Mouse (Mus musculus) midbrain, embryonic 16.5 days (tissue): ENCODE measurements around the gene Tmprss5. TPM values are rescaled to one million over a fixed set of nuclear protein-coding genes. Genes with fewer than 3 reads are reported as not detected.

ENCODE experiments used
- ATAC-seq: fragments of 200-750 bp; cut with Nextera tagmentation; 2 replicates; pipeline ENCODE4 v1.8.0; 2017; ENCODE audit warnings: moderate TSS enrichment
- H3K27ac ChIP-seq: fragments of 300-500 bp; sonication (generic); 2 replicates; pipeline ENCODE4 v1.5.1; 2014; ENCODE audit warnings: mild to moderate bottlenecking, low read length, mixed read lengths
- H3K27me3 ChIP-seq: fragments of 300-500 bp; sonication (generic); 2 replicates; pipeline ENCODE4 v1.6.1; 2014; ENCODE audit warnings: low read depth, low read length, mixed read lengths; ENCODE audit not compliant: control insufficient read depth, insufficient read depth
- H3K36me3 ChIP-seq: fragments of 300-500 bp; sonication (generic); 2 replicates; pipeline ENCODE4 v1.6.1; 2014; ENCODE audit warnings: mild to moderate bottlenecking, low read length, moderate library complexity, mixed read lengths; ENCODE audit not compliant: control insufficient read depth, insufficient read depth
- H3K4me1 ChIP-seq: fragments of 300-500 bp; sonication (generic); 2 replicates; pipeline ENCODE4 v1.6.1; 2014; ENCODE audit warnings: mild to moderate bottlenecking, low read length, mixed read lengths; ENCODE audit not compliant: control insufficient read depth, insufficient read depth
- H3K4me2 ChIP-seq: fragments of 300-500 bp; sonication (generic); 2 replicates; pipeline ENCODE4 v1.6.1; 2014; ENCODE audit warnings: mild to moderate bottlenecking, low read length, mixed read lengths
- H3K4me3 ChIP-seq: fragments of 300-500 bp; sonication (generic); 2 replicates; pipeline ENCODE4 v1.5.1; 2014; ENCODE audit warnings: low read depth, mild to moderate bottlenecking, low read length, moderate library complexity, mixed read lengths
- H3K9ac ChIP-seq: fragments of 300-500 bp; sonication (generic); 2 replicates; pipeline ENCODE4 v1.6.1; 2014; ENCODE audit warnings: low read depth, low read length, mixed read lengths
- H3K9me3 ChIP-seq: fragments of 300-500 bp; sonication (generic); replicated peaks from 2 replicates; pipeline ENCODE4 v1.6.1; 2014; ENCODE audit warnings: mild to moderate bottlenecking, low read length, mixed read lengths; ENCODE audit not compliant: control insufficient read depth, poor library complexity, severe bottlenecking
- WGBS: fragments of 180-500 bp; shearing (Covaris S2); extraction: QIAGEN DNeasy Blood & Tissue Kit; methylation state at CpG from one replicate; pipeline ENCODE4 v1.1.7; 2014; 5-methylcytosine and 5-hydroxymethylcytosine counted together
- polyA plus RNA-seq: library from polyadenylated mRNA; unstranded; fragments of >200 nt; fragmentation: Nextera tagmentation; extraction: Ambion mirVana; gene quantifications from 2 replicates; pipeline ENCODE4 v1.2.1, GENCODE M21; 2015

Gene Tmprss5
- polyA plus RNA-seq, 1 experiment from 2014 or later = 0.83 TPM

GRCm38 (mm10) chr9:49143841-49144240 lies 62.8 kb downstream of the Tmprss5 start:
- Histone ChIP-seq H3K9me3 (no peaks in the 10 kb centered on the region), H3K4me1 (no peaks in the 10 kb centered on the region; the same call in 1 of the 2 replicates), H3K9ac (no peak overlapping the region), H3K27me3 (no peaks in the 10 kb centered on the region), H3K4me2 (no peak overlapping the region), H3K36me3 (no peaks in the 10 kb centered on the region), H3K4me3 (no peak overlapping the region), H3K27ac (no peak overlapping the region)
- 96% methylated on average over 3 of the region's 3 CpGs for WGBS
- no peak for ATAC-seq

DNA sequence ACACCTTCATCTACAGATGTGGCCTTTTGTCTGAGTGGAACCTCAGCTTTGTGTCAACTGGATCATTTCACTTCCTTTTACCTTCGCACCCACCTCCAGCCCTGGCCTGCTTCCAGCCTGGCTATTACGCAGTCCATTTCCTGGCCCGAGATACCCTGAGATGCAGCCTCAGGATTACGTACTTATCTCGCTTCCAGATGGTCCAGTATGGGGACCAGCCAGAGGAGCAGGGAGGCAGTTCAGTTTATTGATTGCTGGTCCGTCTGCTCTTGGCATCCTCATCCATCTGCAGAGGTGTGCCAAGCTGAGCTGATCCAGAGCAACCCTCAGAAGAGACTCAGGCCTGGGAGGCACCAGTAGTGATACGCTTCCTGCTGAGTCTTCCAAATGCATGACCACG lies 64.7 kb downstream of the Tmprss5 start:
- Histone ChIP-seq H3K4me2 (no peak overlapping the region), H3K9me3 (no peaks in the 10 kb centered on the region), H3K4me1 (no peaks in the 10 kb centered on the region; the same call in 1 of the 2 replicates), H3K27ac (no peak overlapping the region), H3K4me3 (no peak overlapping the region), H3K36me3 (no peaks in the 10 kb centered on the region), H3K9ac (no peak overlapping the region), H3K27me3 (no peaks in the 10 kb centered on the region)
- no peak for ATAC-seq
- 82% methylated on average over 8 of the region's 8 CpGs for WGBS

DNA sequence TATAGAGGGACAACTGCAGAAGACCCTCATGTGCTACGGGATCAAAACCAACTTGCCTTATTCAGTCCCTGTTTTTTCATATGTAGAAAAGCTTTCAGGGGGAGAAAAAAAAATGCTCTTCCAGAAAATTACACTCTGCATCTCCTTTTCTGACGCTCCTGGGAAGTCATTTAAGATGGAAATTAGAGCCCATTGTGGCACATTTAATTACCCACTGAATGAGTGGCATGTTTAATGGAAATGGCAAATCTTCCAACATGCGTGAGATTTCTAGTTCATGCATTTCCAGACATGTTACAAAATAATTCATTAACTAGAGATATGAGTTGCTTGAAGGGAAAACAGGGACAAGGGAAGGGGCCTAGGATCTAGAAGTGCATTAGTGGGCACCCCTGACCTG lies 66.0 kb downstream of the Tmprss5 start:
- Histone ChIP-seq H3K27ac (no peak overlapping the region), H3K4me3 (no peak overlapping the region), H3K36me3 (no peaks in the 10 kb centered on the region), H3K4me2 (no peak overlapping the region), H3K4me1 (no peaks in the 10 kb centered on the region), H3K27me3 (no peaks in the 10 kb centered on the region), H3K9ac (no peak overlapping the region), H3K9me3 (no peaks in the 10 kb centered on the region)
- WGBS = 53% methylated on average over 3 of the region's 3 CpGs
- no peak for ATAC-seq

Other genes starting within 250 kb of the Tmprss5 start
- gene Zbtb16, start 245.0 kb upstream of the Tmprss5 start, polyA plus RNA-seq = 5.4 and 6.4 TPM in 2 replicates
- 0.88 and 1.2 TPM in 2 replicates for gene Htr3a, start 170.2 kb upstream of the Tmprss5 start, polyA plus RNA-seq
- gene Htr3b, start 116.3 kb upstream of the Tmprss5 start, polyA plus RNA-seq = 0.09 TPM in 1 of 2 replicates, not detected in the other
- gene Usp28, start 95.9 kb upstream of the Tmprss5 start, polyA plus RNA-seq = 27.3 and 34.3 TPM in 2 replicates
- gene Zw10, start 25.6 kb upstream of the Tmprss5 start, polyA plus RNA-seq = 26.4 and 27.2 TPM in 2 replicates
- gene Gm4894, start 169.3 kb downstream of the Tmprss5 start, polyA plus RNA-seq = not detected in 2 replicates